Mouse (Mus musculus): ENCODE data around the gene Golt1a. TPM values are rescaled to one million over a fixed set of nuclear protein-coding genes. Genes with fewer than 3 reads are reported as not detected.

Golt1a gene
- total RNA-seq, 1 experiment: not detected

GRCm38 (mm10) chr1:133265114-133265766, 44.4 kb upstream of the Golt1a start:
- H3K36me3 ChIP-seq (ENCODE audit: control insufficient read depth, insufficient read depth, low read length, poor library complexity, severe bottlenecking): no peaks in the 10 kb centered on the region

GRCm38 (mm10) chr1:133267094-133267493, 42.5 kb upstream of the Golt1a start:
- in situ Hi-C loops (cut with MboI; ENCODE audit: low sequenced_read_pairs in 2 of 2, unreplicated experiment in 2 of 2): no loop called here
- no peak overlapping the region for H3K4me3 ChIP-seq (ENCODE audit: insufficient read depth in 1 of 2, low read depth in 1 of 2, low read length in 2 of 2, poor library complexity in 1 of 2, severe bottlenecking in 1 of 2)
- H3K9ac ChIP-seq (ENCODE audit: insufficient read depth, low read depth, low read length, poor library complexity, severe bottlenecking): no peak overlapping the region
- no peak overlapping the region for H3K27ac ChIP-seq (ENCODE audit: insufficient read depth, low read depth, low read length, poor library complexity, severe bottlenecking)
- no peak for DNase-seq (ENCODE audit: low read depth, low spot score)
- TF ChIP-seq CHD2 (IDR thresholded peaks at IDR 0.05; ENCODE audit: low read depth, low read length) (no peak), ZNF384 (IDR thresholded peaks at IDR 0.05; ENCODE audit: low read depth, low read length) (no peak), HCFC1 (IDR thresholded peaks at IDR 0.05; ENCODE audit: borderline replicate concordance, insufficient read depth, low read length) (no peak), ZC3H11A (IDR thresholded peaks at IDR 0.05; ENCODE audit: borderline replicate concordance, low read depth, low read length) (no peak)
- peaks cover 0 to 19% of the 10 kb centered on the region in 2 experiments; a peak in 1 of 4 replicates for H3K4me1 ChIP-seq (ENCODE audit: control insufficient read depth in 2 of 2, insufficient read depth in 2 of 2, low read length in 2 of 2, poor library complexity in 1 of 2)
- no peaks in the 10 kb centered on the region for H3K9me3 ChIP-seq (ENCODE audit: control insufficient read depth, insufficient read depth, low read depth, low read length)
- no peaks in the 10 kb centered on the region for H3K36me3 ChIP-seq (ENCODE audit: control insufficient read depth, insufficient read depth, low read length, poor library complexity, severe bottlenecking)

More at GRCm38 (mm10) chr1:133265114-133265766, 44.4 kb upstream of the Golt1a start:
- H3K27ac ChIP-seq (ENCODE audit: insufficient read depth, low read depth, low read length, poor library complexity, severe bottlenecking): no peak overlapping the region; the same call in 1 of the 2 replicates
- peak; percentile 38 for DNase-seq (ENCODE audit: low read depth, low spot score)
- H3K9me3 ChIP-seq (ENCODE audit: control insufficient read depth, insufficient read depth, low read depth, low read length): no peaks in the 10 kb centered on the region
- in situ Hi-C loops (cut with MboI; ENCODE audit: low sequenced_read_pairs in 2 of 2, unreplicated experiment in 2 of 2): no loop called here
- no peak overlapping the region for H3K4me3 ChIP-seq (ENCODE audit: insufficient read depth in 1 of 2, low read depth in 1 of 2, low read length in 2 of 2, poor library complexity in 1 of 2, severe bottlenecking in 1 of 2)
- H3K9ac ChIP-seq (ENCODE audit: insufficient read depth, low read depth, low read length, poor library complexity, severe bottlenecking): peak overlapping the region; percentile 20; the same call in 1 of the 2 replicates
- peaks cover 0 to 19% of the 10 kb centered on the region in 2 experiments; a peak in 1 of 4 replicates for H3K4me1 ChIP-seq (ENCODE audit: control insufficient read depth in 2 of 2, insufficient read depth in 2 of 2, low read length in 2 of 2, poor library complexity in 1 of 2)
- TF ChIP-seq CHD2 (IDR thresholded peaks at IDR 0.05; ENCODE audit: low read depth, low read length) (no peak), ZNF384 (IDR thresholded peaks at IDR 0.05; ENCODE audit: low read depth, low read length) (no peak), MAFK (IDR thresholded peaks at IDR 0.05; ENCODE audit: insufficient read depth, low read depth, low read length) (no peak)

GRCm38 (mm10) chr1:133267813-133268492, 41.6 kb upstream of the Golt1a start:
- no peaks in the 10 kb centered on the region for H3K36me3 ChIP-seq (ENCODE audit: control insufficient read depth, insufficient read depth, low read length, poor library complexity, severe bottlenecking)
- H3K9me3 ChIP-seq (ENCODE audit: control insufficient read depth, insufficient read depth, low read depth, low read length): no peaks in the 10 kb centered on the region
- H3K9ac ChIP-seq (ENCODE audit: insufficient read depth, low read depth, low read length, poor library complexity, severe bottlenecking): no peak overlapping the region
- DNase-seq (ENCODE audit: low read depth, low spot score): no peak
- no peak overlapping the region for H3K4me3 ChIP-seq (ENCODE audit: insufficient read depth in 1 of 2, low read depth in 1 of 2, low read length in 2 of 2, poor library complexity in 1 of 2, severe bottlenecking in 1 of 2)
- H3K27ac ChIP-seq (ENCODE audit: insufficient read depth, low read depth, low read length, poor library complexity, severe bottlenecking): no peak overlapping the region
- no peak for TF ChIP-seq ZC3H11A (IDR thresholded peaks at IDR 0.05; ENCODE audit: borderline replicate concordance, low read depth, low read length)
- peaks cover 0 to 19% of the 10 kb centered on the region in 2 experiments; a peak in 1 of 4 replicates for H3K4me1 ChIP-seq (ENCODE audit: control insufficient read depth in 2 of 2, insufficient read depth in 2 of 2, low read length in 2 of 2, poor library complexity in 1 of 2)
- in situ Hi-C loops (cut with MboI; ENCODE audit: low sequenced_read_pairs in 2 of 2, unreplicated experiment in 2 of 2): no loop called here

GRCm38 (mm10) chr1:133268503-133268902, 41.1 kb upstream of the Golt1a start:
- in situ Hi-C loops (cut with MboI; ENCODE audit: low sequenced_read_pairs in 2 of 2, unreplicated experiment in 2 of 2): no loop called here
- no peak for DNase-seq (ENCODE audit: low read depth, low spot score)
- H3K9me3 ChIP-seq (ENCODE audit: control insufficient read depth, insufficient read depth, low read depth, low read length): no peaks in the 10 kb centered on the region
- H3K9ac ChIP-seq (ENCODE audit: insufficient read depth, low read depth, low read length, poor library complexity, severe bottlenecking): no peak overlapping the region
- no peak overlapping the region for H3K27ac ChIP-seq (ENCODE audit: insufficient read depth, low read depth, low read length, poor library complexity, severe bottlenecking)
- no peaks in the 10 kb centered on the region for H3K36me3 ChIP-seq (ENCODE audit: control insufficient read depth, insufficient read depth, low read length, poor library complexity, severe bottlenecking)
- TF ChIP-seq ZC3H11A (IDR thresholded peaks at IDR 0.05; ENCODE audit: borderline replicate concordance, low read depth, low read length): no peak
- H3K4me1 ChIP-seq (ENCODE audit: control insufficient read depth in 2 of 2, insufficient read depth in 2 of 2, low read length in 2 of 2, poor library complexity in 1 of 2): peaks cover 0 to 19% of the 10 kb centered on the region in 2 experiments; a peak in 1 of 4 replicates
- H3K4me3 ChIP-seq (ENCODE audit: insufficient read depth in 1 of 2, low read depth in 1 of 2, low read length in 2 of 2, poor library complexity in 1 of 2, severe bottlenecking in 1 of 2): no peak overlapping the region

GRCm38 (mm10) chr1:133270336-133270735, 39.3 kb upstream of the Golt1a start:
- TF ChIP-seq ZNF384 (IDR thresholded peaks at IDR 0.05; ENCODE audit: low read depth, low read length): no peak
- TF ChIP-seq MAFK (IDR thresholded peaks at IDR 0.05; ENCODE audit: insufficient read depth, low read depth, low read length): no peak
- no peak for TF ChIP-seq ZC3H11A (IDR thresholded peaks at IDR 0.05; ENCODE audit: borderline replicate concordance, low read depth, low read length)
- TF ChIP-seq CHD2 (IDR thresholded peaks at IDR 0.05; ENCODE audit: low read depth, low read length): no peak
- TF ChIP-seq HCFC1 (IDR thresholded peaks at IDR 0.05; ENCODE audit: borderline replicate concordance, insufficient read depth, low read length): no peak
- Histone ChIP-seq H3K9me3 (ENCODE audit: control insufficient read depth, insufficient read depth, low read depth, low read length) (no peaks in the 10 kb centered on the region), H3K36me3 (ENCODE audit: control insufficient read depth, insufficient read depth, low read length, poor library complexity, severe bottlenecking) (no peaks in the 10 kb centered on the region), H3K4me3 (ENCODE audit: insufficient read depth in 1 of 2, low read depth in 1 of 2, low read length in 2 of 2, poor library complexity in 1 of 2, severe bottlenecking in 1 of 2) (no peak overlapping the region), H3K27ac (ENCODE audit: insufficient read depth, low read depth, low read length, poor library complexity, severe bottlenecking) (no peak overlapping the region), H3K9ac (ENCODE audit: insufficient read depth, low read depth, low read length, poor library complexity, severe bottlenecking) (no peak overlapping the region), H3K4me1 (ENCODE audit: control insufficient read depth in 2 of 2, insufficient read depth in 2 of 2, low read length in 2 of 2, poor library complexity in 1 of 2) (peaks cover 0 to 14% of the 10 kb centered on the region in 2 experiments; a peak in 1 of 4 replicates)
- in situ Hi-C loops (cut with MboI; ENCODE audit: low sequenced_read_pairs in 2 of 2, unreplicated experiment in 2 of 2): no loop called here
- DNase-seq (ENCODE audit: low read depth, low spot score): no peak

All from ES-E14 (cell line).